Mouse (Mus musculus): ENCODE results near the gene Tbrg1. TPM values are rescaled to one million over a fixed set of nuclear protein-coding genes. Genes with fewer than 3 reads are reported as not detected.

The Tbrg1 gene
- total and polyA plus RNA-seq, 3 experiments: 127 to 159 TPM; not detected in 1

DNA sequence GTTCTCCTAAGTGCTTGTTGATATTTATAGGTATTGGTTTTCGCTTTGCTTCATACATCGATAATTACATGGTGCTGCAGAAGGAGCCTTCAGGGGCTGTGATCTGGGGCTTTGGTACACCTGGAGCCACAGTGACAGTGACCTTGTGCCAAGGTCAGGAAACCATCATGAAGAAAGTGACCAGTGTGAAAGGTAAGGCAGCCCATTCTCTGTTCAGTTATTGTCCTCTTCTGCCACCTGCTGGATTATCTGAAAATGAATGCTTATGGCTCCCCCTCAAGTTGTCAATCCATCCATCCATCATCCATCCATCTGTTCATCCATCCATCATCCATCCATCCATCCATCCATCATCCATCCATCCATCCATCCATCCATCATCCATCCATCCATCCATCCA is 40.3 kb downstream of the Tbrg1 start:
- DNase-seq (ENCODE audit: low read depth, low spot score): peak; percentile 66
- Histone ChIP-seq H3K4me1 (ENCODE audit: control insufficient read depth in 1 of 2, insufficient read depth in 2 of 2, low read length in 2 of 2) (peaks cover 7 to 9% of the 10 kb centered on the region in 2 experiments; a peak in 3 of 4 replicates), H3K79me2 (ENCODE audit: control insufficient read depth, insufficient read depth, low read length, poor library complexity) (no peaks in the 10 kb centered on the region; the same call in 1 of the 2 replicates), H3K36me3 (ENCODE audit: control insufficient read depth in 1 of 2, insufficient read depth in 2 of 2, low read length in 2 of 2) (peaks cover 0 to 16% of the 10 kb centered on the region in 2 experiments; a peak in 2 of 4 replicates), H3K27me3 (ENCODE audit: control insufficient read depth in 1 of 2, insufficient read depth in 2 of 2, low read length in 2 of 2) (no peaks in the 10 kb centered on the region), H3K9me3 (replicated peaks; ENCODE audit: insufficient read depth, low read length) (no peaks in the 10 kb centered on the region), H3K9ac (ENCODE audit: control insufficient read depth, low read depth, low read length, poor library complexity, severe bottlenecking) (no peak overlapping the region), H3K4me3 (ENCODE audit: control insufficient read depth in 1 of 2, insufficient read depth in 1 of 2, low read depth in 2 of 2, low read length in 2 of 2) (no peak overlapping the region), H3K27ac (ENCODE audit: control insufficient read depth, low read depth, low read length) (no peak overlapping the region)
- TF ChIP-seq POLR2AphosphoS2 (IDR thresholded peaks at IDR 0.05; ENCODE audit: low read length) (no peak), BHLHE40 (IDR thresholded peaks at IDR 0.05; ENCODE audit: borderline replicate concordance, low read depth, low read length) (no peak), USF2 (IDR thresholded peaks at IDR 0.05; ENCODE audit: borderline replicate concordance in 1 of 2, insufficient read depth in 1 of 2, low read depth in 1 of 2, low read length in 2 of 2) (no peak), MYC (IDR thresholded peaks at IDR 0.05; ENCODE audit: low read depth, low read length) (no peak), ZNF384 (IDR thresholded peaks at IDR 0.05; ENCODE audit: low read depth, low read length) (no peak), CTCF (IDR thresholded peaks at IDR 0.05 in 2 of 3, conservative IDR thresholded peaks at IDR 0.05 in 1 of 3; ENCODE audit: control insufficient read depth in 1 of 3, insufficient read depth in 1 of 3, low read depth in 2 of 3, low read length in 3 of 3, poor library complexity in 1 of 3, severe bottlenecking in 1 of 3) (peak; percentile 50 to 89 (median 61)), USF1 (IDR thresholded peaks at IDR 0.05; ENCODE audit: low read depth, low read length) (no peak), EP300 (IDR thresholded peaks at IDR 0.05; ENCODE audit: low read depth in 1 of 2, low read length in 2 of 2) (no peak), MEF2A (IDR thresholded peaks at IDR 0.05; ENCODE audit: extremely low read depth, insufficient replicate concordance, low read depth, low read length, poor library complexity, severe bottlenecking) (no peak), KAT2A (conservative IDR thresholded peaks at IDR 0.05; ENCODE audit: low read depth, low read length) (no peak), ZC3H11A (IDR thresholded peaks at IDR 0.05; ENCODE audit: low read depth, low read length) (peak; percentile 95), TBP (IDR thresholded peaks at IDR 0.05; ENCODE audit: low read depth, low read length) (no peak), CHD1 (IDR thresholded peaks at IDR 0.05; ENCODE audit: low read depth, low read length) (no peak), NELFE (IDR thresholded peaks at IDR 0.05; ENCODE audit: low read depth, low read length) (no peak), RAD21 (IDR thresholded peaks at IDR 0.05; ENCODE audit: low read depth, low read length) (peak; percentile 90), RCOR1 (IDR thresholded peaks at IDR 0.05; ENCODE audit: low read depth, low read length) (no peak), TAL1 (IDR thresholded peaks at IDR 0.05; ENCODE audit: low read length) (no peak), SMC3 (IDR thresholded peaks at IDR 0.05; ENCODE audit: low read depth, low read length) (peak; percentile 95), JUND (IDR thresholded peaks at IDR 0.05; ENCODE audit: low read depth, low read length) (no peak), ETS1 (IDR thresholded peaks at IDR 0.05; ENCODE audit: low read depth, low read length) (no peak), POLR2AphosphoS5 (IDR thresholded peaks at IDR 0.05; ENCODE audit: borderline replicate concordance, low read depth, low read length) (no peak), POLR2A (IDR thresholded peaks at IDR 0.05; ENCODE audit: control insufficient read depth in 1 of 2, insufficient read depth in 1 of 2, low read depth in 1 of 2, low read length in 2 of 2, poor library complexity in 1 of 2) (no peak), NRF1 (IDR thresholded peaks at IDR 0.05; ENCODE audit: insufficient read depth, low read depth, low read length, poor library complexity, severe bottlenecking) (no peak), MYB (IDR thresholded peaks at IDR 0.05; ENCODE audit: low read depth, low read length) (no peak), MAX (IDR thresholded peaks at IDR 0.05; ENCODE audit: low read length) (no peak)
